Mouse (Mus musculus) olfactory bulb, adult 2 months (tissue): ENCODE measurements around the gene Sema3e. TPM values are rescaled to one million over a fixed set of nuclear protein-coding genes. Genes with fewer than 3 reads are reported as not detected.

Experiments used
- H3K27ac ChIP-seq: fragments of 200-500 bp; 2 replicates; pipeline ENCODE4 v1.5.1; 2012; ENCODE audit warnings: low read depth, low read length; ENCODE audit not compliant: insufficient read depth
- H3K4me1 ChIP-seq: fragments of 200-500 bp; 2 replicates; pipeline ENCODE4 v1.6.1; 2012; ENCODE audit warnings: low read length; ENCODE audit not compliant: control insufficient read depth, insufficient read depth
- H3K4me3 ChIP-seq: fragments of 200-500 bp; 2 replicates; pipeline ENCODE4 v1.5.1; 2012; ENCODE audit warnings: mild to moderate bottlenecking, low read depth, low read length, moderate library complexity; ENCODE audit not compliant: insufficient read depth
- CTCF ChIP-seq: fragments of 200-500 bp; IDR thresholded peaks from 2 replicates; pipeline ENCODE4 v1.5.1; 2012; ENCODE audit warnings: low read depth, mild to moderate bottlenecking, low read length, moderate library complexity; ENCODE audit not compliant: insufficient read depth
- POLR2A ChIP-seq: fragments of 200-500 bp; IDR thresholded peaks from 2 replicates; pipeline ENCODE4 v1.6.1; 2012; ENCODE audit warnings: mild to moderate bottlenecking, low read depth, low read length, moderate library complexity; ENCODE audit not compliant: insufficient read depth
- WGBS: fragments of 180-500 bp; shearing (Covaris S2); methylation state at CpG from one replicate; pipeline ENCODE4 v1.1.7; 2018; 5-methylcytosine and 5-hydroxymethylcytosine counted together
- polyA plus RNA-seq: library from polyadenylated mRNA; stranded (reverse); fragments of >200 nt; gene quantifications from 2 replicates; pipeline ENCODE4 v1.2.4, GENCODE M21; 2012; ENCODE audit warnings: low replicate concordance; ENCODE audit not compliant: missing spikeins, insufficient read depth, insufficient read length

Gene Sema3e
- not detected in 2 replicates for polyA plus RNA-seq

GRCm38 (mm10) chr5:14025205-14026124, at the start of gene Sema3e:
Gene Sema3e (plus strand): TSS chr5:14025276.
- peaks cover 9% of the 10 kb centered on the region for H3K4me1 ChIP-seq
- TF ChIP-seq POLR2A, result no peak
- no peak for TF ChIP-seq CTCF
- WGBS, result 2% methylated on average over 47 of the region's 47 CpGs
- H3K27ac ChIP-seq, result no peak within 1 kb of the TSS; the same call in 1 of the 2 replicates
- peak within 1 kb of the TSS; percentile 63 for H3K4me3 ChIP-seq

GRCm38 (mm10) chr5:13977576-13977975, 47.5 kb upstream of the Sema3e start:
- no peak overlapping the region for H3K4me3 ChIP-seq
- peaks cover 2% of the 10 kb centered on the region; the same call in 1 of the 2 replicates for H3K4me1 ChIP-seq
- H3K27ac ChIP-seq, result no peak overlapping the region
- 75% methylated on average over 3 of the region's 3 CpGs for WGBS
- TF ChIP-seq CTCF, result no peak
- no peak for TF ChIP-seq POLR2A

- no peak overlapping the region for H3K27ac ChIP-seq
- H3K4me1 ChIP-seq, result peaks cover 3% of the 10 kb centered on the region; the same call in 1 of the 2 replicates
- TF ChIP-seq CTCF (no peak), POLR2A (no peak)
- H3K4me3 ChIP-seq, result no peak overlapping the region
- WGBS, result 92% methylated on average over 4 of the region's 4 CpGs
Observed at GRCm38 (mm10) chr5:13979156-13979555, 45.9 kb upstream of the Sema3e start.

- Histone ChIP-seq H3K4me3 (no peak overlapping the region), H3K27ac (no peak overlapping the region), H3K4me1 (peaks cover 3% of the 10 kb centered on the region; the same call in 1 of the 2 replicates)
- TF ChIP-seq POLR2A, result no peak
- no peak for TF ChIP-seq CTCF
- WGBS, result 29% methylated on average over 7 of the region's 7 CpGs
Observed at GRCm38 (mm10) chr5:13982417-13983054, 42.5 kb upstream of the Sema3e start.

GRCm38 (mm10) chr5:13983608-13984007, 41.5 kb upstream of the Sema3e start:
- WGBS, result 85% methylated on average over 4 of the region's 4 CpGs
- H3K27ac ChIP-seq, result no peak overlapping the region
- H3K4me1 ChIP-seq, result peaks cover 3% of the 10 kb centered on the region; the same call in 1 of the 2 replicates
- no peak for TF ChIP-seq POLR2A
- no peak for TF ChIP-seq CTCF
- H3K4me3 ChIP-seq, result no peak overlapping the region

GRCm38 (mm10) chr5:13985669-13986068, 39.4 kb upstream of the Sema3e start:
- H3K4me1 ChIP-seq, result peaks cover 3% of the 10 kb centered on the region; the same call in 1 of the 2 replicates
- 95% methylated on average over 3 of the region's 3 CpGs for WGBS
- no peak overlapping the region for H3K4me3 ChIP-seq
- no peak for TF ChIP-seq CTCF
- TF ChIP-seq POLR2A, result no peak
- H3K27ac ChIP-seq, result no peak overlapping the region

DNA sequence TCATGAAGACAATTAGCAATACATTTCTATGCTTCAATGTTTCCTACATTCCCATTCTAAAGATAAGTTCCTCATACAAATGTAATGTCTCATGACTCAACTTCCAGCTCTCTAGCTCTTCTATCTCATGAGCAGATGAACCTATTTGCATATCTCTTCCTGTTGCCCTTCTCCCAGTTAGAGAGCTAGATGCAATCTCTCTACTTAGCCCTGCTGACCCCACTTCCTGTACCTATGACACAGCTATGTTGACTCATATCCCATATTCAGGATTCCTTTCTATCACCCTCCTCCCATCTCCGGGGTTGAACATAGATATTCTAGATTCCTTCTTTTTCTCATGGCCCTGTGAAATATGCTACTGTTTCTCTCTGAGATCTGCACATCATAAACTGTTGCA, 38.0 kb upstream of the Sema3e start:
- TF ChIP-seq CTCF, result no peak
- no peak for TF ChIP-seq POLR2A
- Histone ChIP-seq H3K27ac (no peak overlapping the region), H3K4me1 (peaks cover 3% of the 10 kb centered on the region; the same call in 1 of the 2 replicates), H3K4me3 (no peak overlapping the region)
- WGBS, result 89% methylated on average over 1 of the region's 1 CpGs

DNA sequence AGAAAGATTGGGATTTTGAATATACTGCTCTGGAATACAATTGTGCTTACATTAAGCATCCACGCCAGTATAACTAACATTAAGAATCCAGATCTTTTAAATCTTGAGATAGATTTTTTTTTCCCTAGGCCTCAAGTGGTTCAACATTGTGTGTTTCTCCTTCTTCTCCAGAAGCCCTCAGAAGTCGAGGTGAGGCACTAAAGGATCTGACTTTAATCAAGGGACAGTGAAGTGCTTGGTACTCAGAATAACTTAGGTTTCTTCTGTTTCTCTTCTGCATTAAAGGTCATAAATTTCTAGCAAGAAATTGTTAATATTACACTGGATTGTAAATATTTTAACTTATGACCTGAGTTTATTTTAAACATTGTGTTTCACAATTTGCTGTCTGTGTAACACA, 37.1 kb upstream of the Sema3e start:
- WGBS, result 83% methylated on average over 2 of the region's 2 CpGs
- TF ChIP-seq POLR2A (no peak), CTCF (no peak)

More for the DNA sequence above, 37.1 kb upstream of the Sema3e start:
- Histone ChIP-seq H3K27ac (no peak overlapping the region), H3K4me1 (no peaks in the 10 kb centered on the region), H3K4me3 (no peak overlapping the region)
